Mouse (Mus musculus) MEL (cell line): ENCODE data around the gene Nfkbib. TPM values are rescaled to one million over a fixed set of nuclear protein-coding genes. Genes with fewer than 3 reads are reported as not detected.

ENCODE experiments used
- DNase-seq: peaks from one replicate; pipeline ENCODE4 v3.0.0; 2011; ENCODE audit warnings: low read depth, low spot score
- H3K27ac ChIP-seq: 2 replicates; pipeline ENCODE4 v1.5.1; 2012; ENCODE audit warnings: low read depth, mild to moderate bottlenecking, control low read depth, low read length, moderate library complexity; ENCODE audit not compliant: control insufficient read depth
- H3K27me3 ChIP-seq, 2 experiments: fragments of 150-350 bp in 1 of 2; sonication (generic) in 1 of 2; 2 replicates each; pipeline ENCODE4 v1.6.1; 2012; ENCODE audit warnings: low read length in 2 of 2, mild to moderate bottlenecking in 2 of 2, improper control_type of control experiment in 1 of 2, moderate library complexity in 1 of 2; ENCODE audit not compliant: insufficient read depth in 2 of 2, control insufficient read depth in 1 of 2
- H3K36me3 ChIP-seq, 2 experiments: 2 replicates each; pipeline ENCODE4 v1.6.1; 2012 to 2014; ENCODE audit warnings: low read length in 2 of 2, improper control_type of control experiment in 1 of 2, inconsistent platforms in 1 of 2, mild to moderate bottlenecking in 1 of 2; ENCODE audit not compliant: insufficient read depth in 2 of 2, control insufficient read depth in 1 of 2
- H3K4me1 ChIP-seq, 2 experiments: fragments of 150-350 bp in 1 of 2; sonication (generic) in 1 of 2; 2 replicates each; pipeline ENCODE4 v1.6.1; 2012; ENCODE audit warnings: low read length in 2 of 2, improper control_type of control experiment in 1 of 2, mild to moderate bottlenecking in 1 of 2; ENCODE audit not compliant: insufficient read depth in 2 of 2, control insufficient read depth in 1 of 2
- H3K4me3 ChIP-seq, 2 experiments: fragments of 150-350 bp in 1 of 2; sonication (generic) in 1 of 2; 2 replicates each; pipeline ENCODE4 v1.5.1; 2012; ENCODE audit warnings: low read depth in 2 of 2, low read length in 2 of 2, mild to moderate bottlenecking in 2 of 2, moderate library complexity in 2 of 2, control low read depth in 1 of 2, improper control_type of control experiment in 1 of 2; ENCODE audit not compliant: control insufficient read depth in 1 of 2, insufficient read depth in 1 of 2
- H3K79me2 ChIP-seq: 2 replicates; pipeline ENCODE4 v1.6.1; 2012; ENCODE audit warnings: mild to moderate bottlenecking, low read length, moderate library complexity; ENCODE audit not compliant: control insufficient read depth, poor library complexity, insufficient read depth
- H3K9ac ChIP-seq: 2 replicates; pipeline ENCODE4 v1.6.1; 2012; ENCODE audit warnings: low read depth, mild to moderate bottlenecking, control low read depth, low read length, moderate library complexity; ENCODE audit not compliant: control insufficient read depth, poor library complexity, severe bottlenecking
- H3K9me3 ChIP-seq: fragments of 150-350 bp; sonication (generic); replicated peaks from 2 replicates; pipeline ENCODE4 v1.6.1; 2012; ENCODE audit warnings: mild to moderate bottlenecking, low read length, improper control_type of control experiment, moderate library complexity; ENCODE audit not compliant: insufficient read depth
- BHLHE40 ChIP-seq: IDR thresholded peaks from 2 replicates; pipeline ENCODE4 v1.6.1; 2012; ENCODE audit warnings: low read depth, mild to moderate bottlenecking, inconsistent platforms, low read length, improper control_type of control experiment, borderline replicate concordance
- CHD1 ChIP-seq: IDR thresholded peaks from 2 replicates; pipeline ENCODE4 v1.6.1; 2012; ENCODE audit warnings: low read depth, mild to moderate bottlenecking, inconsistent platforms, low read length, improper control_type of control experiment
- CHD2 ChIP-seq: IDR thresholded peaks from 2 replicates; pipeline ENCODE4 v1.6.1; 2011; ENCODE audit warnings: low read length, improper control_type of control experiment
- CTCF ChIP-seq, 3 experiments: IDR thresholded peaks in 2 of 3; conservative IDR thresholded peaks in 1 of 3; 2 replicates each; pipeline ENCODE4 v1.5.1; 2011 to 2012; ENCODE audit warnings: low read length in 3 of 3, low read depth in 2 of 3, mild to moderate bottlenecking in 2 of 3, improper control_type of control experiment in 1 of 3, inconsistent platforms in 1 of 3, mixed read lengths in 1 of 3, moderate library complexity in 1 of 3; ENCODE audit not compliant: control insufficient read depth in 1 of 3, insufficient read depth in 1 of 3, poor library complexity in 1 of 3, severe bottlenecking in 1 of 3
- ETS1 ChIP-seq: IDR thresholded peaks from 2 replicates; pipeline ENCODE4 v1.6.1; 2012; ENCODE audit warnings: low read depth, mild to moderate bottlenecking, inconsistent platforms, low read length, improper control_type of control experiment, moderate library complexity
- GATA1 ChIP-seq: IDR thresholded peaks from 2 replicates; pipeline ENCODE4 v1.6.1; 2011; ENCODE audit warnings: low read depth, low read length, improper control_type of control experiment
- HCFC1 ChIP-seq: IDR thresholded peaks from 2 replicates; pipeline ENCODE4 v1.6.1; 2012; ENCODE audit warnings: low read depth, mild to moderate bottlenecking, inconsistent platforms, low read length, improper control_type of control experiment, moderate library complexity
- MAX ChIP-seq: IDR thresholded peaks from 2 replicates; pipeline ENCODE4 v1.6.1; 2011; ENCODE audit warnings: low read length, improper control_type of control experiment
- MXI1 ChIP-seq: IDR thresholded peaks from 2 replicates; pipeline ENCODE4 v1.6.1; 2011; ENCODE audit warnings: mild to moderate bottlenecking, low read depth, low read length, improper control_type of control experiment
- MYC ChIP-seq: IDR thresholded peaks from 2 replicates; pipeline ENCODE4 v1.6.1; 2011; ENCODE audit warnings: low read depth, mild to moderate bottlenecking, low read length, improper control_type of control experiment, moderate library complexity
- RAD21 ChIP-seq: IDR thresholded peaks from 2 replicates; pipeline ENCODE4 v1.6.1; 2011; ENCODE audit warnings: mild to moderate bottlenecking, low read depth, low read length, improper control_type of control experiment
- RCOR1 ChIP-seq: IDR thresholded peaks from 2 replicates; pipeline ENCODE4 v1.6.1; 2012; ENCODE audit warnings: low read depth, mild to moderate bottlenecking, inconsistent platforms, low read length, improper control_type of control experiment
- SIN3A ChIP-seq: IDR thresholded peaks from 2 replicates; pipeline ENCODE4 v1.6.1; 2012; ENCODE audit warnings: low read length, improper control_type of control experiment, inconsistent platforms
- TAL1 ChIP-seq: IDR thresholded peaks from 2 replicates; pipeline ENCODE4 v1.6.1; 2012; ENCODE audit warnings: mild to moderate bottlenecking, inconsistent platforms, low read length, moderate library complexity, mixed read lengths
- UBTF ChIP-seq: IDR thresholded peaks from 2 replicates; pipeline ENCODE4 v1.6.1; 2012; ENCODE audit warnings: low read depth, mild to moderate bottlenecking, inconsistent platforms, low read length, improper control_type of control experiment, moderate library complexity, borderline replicate concordance; ENCODE audit not compliant: insufficient read depth
- ZC3H11A ChIP-seq: IDR thresholded peaks from 2 replicates; pipeline ENCODE4 v1.6.1; 2012; ENCODE audit warnings: low read depth, mild to moderate bottlenecking, inconsistent platforms, low read length, improper control_type of control experiment
- ZKSCAN1 ChIP-seq: IDR thresholded peaks from 2 replicates; pipeline ENCODE4 v1.6.1; 2012; ENCODE audit warnings: low read depth, mild to moderate bottlenecking, inconsistent platforms, low read length, improper control_type of control experiment, moderate library complexity
- polyA plus RNA-seq, 2 experiments: library from polyadenylated mRNA; stranded (reverse) in 1 of 2; unstranded in 1 of 2; fragments of >175 nt in 1 of 2; fragments of >200 nt in 1 of 2; gene quantifications; 2 replicates each; pipeline versions ENCODE4 v1.2.1 to v1.2.4; 2012; ENCODE audit warnings: low replicate concordance in 2 of 2, low read depth in 1 of 2; ENCODE audit not compliant: insufficient read length in 2 of 2, insufficient read depth in 1 of 2, missing spikeins in 1 of 2
- total RNA-seq: library from RNA; depleted of rRNA; stranded (reverse); fragments of 300-350 nt; gene quantifications from 2 replicates; pipeline ENCODE4 v1.2.3, GENCODE M21; 2012

Gene Nfkbib
- total and polyA plus RNA-seq, 3 experiments, result 32.9 to 52.7 TPM; not detected in 1

- H3K9me3 ChIP-seq, result no peaks in the 10 kb centered on the region
- no peaks in the 10 kb centered on the region for H3K36me3 ChIP-seq
- H3K9ac ChIP-seq, result no peak overlapping the region
- DNase-seq, result peak; percentile 48
- no peaks in the 10 kb centered on the region for H3K79me2 ChIP-seq
- H3K4me3 ChIP-seq, result no peak overlapping the region
- H3K27me3 ChIP-seq, result no peaks in the 10 kb centered on the region
- TF ChIP-seq BHLHE40 (no peak), MXI1 (no peak), MAX (no peak)
- TF ChIP-seq, all 39 proteins: peak for 0
- H3K27ac ChIP-seq, result no peak overlapping the region
- H3K4me1 ChIP-seq, result no peaks in the 10 kb centered on the region; a peak in 1 of 4 replicates
Observed at GRCm38 (mm10) chr7:28735701-28736100, 31.6 kb downstream of the Nfkbib start.

GRCm38 (mm10) chr7:28733211-28733610 lies 34.1 kb downstream of the Nfkbib start:
- no peaks in the 10 kb centered on the region for H3K79me2 ChIP-seq
- no peaks in the 10 kb centered on the region for H3K9me3 ChIP-seq
- no peak overlapping the region for H3K27ac ChIP-seq
- no peaks in the 10 kb centered on the region for H3K4me1 ChIP-seq
- H3K4me3 ChIP-seq, result no peak overlapping the region
- TF ChIP-seq TAL1, result no peak
- no peak for TF ChIP-seq SIN3A
- TF ChIP-seq CHD2, result no peak
- no peak for TF ChIP-seq GATA1
- no peak for TF ChIP-seq MXI1
- no peak for TF ChIP-seq CTCF (IDR thresholded peaks at IDR 0.05 in 2 of 3, conservative IDR thresholded peaks at IDR 0.05 in 1 of 3; ENCODE audit: control insufficient read depth in 1 of 3, insufficient read depth in 1 of 3, low read depth in 2 of 3, low read length in 3 of 3, poor library complexity in 1 of 3, severe bottlenecking in 1 of 3)
- no peak for TF ChIP-seq ETS1
- TF ChIP-seq HCFC1, result no peak
- H3K9ac ChIP-seq, result no peak overlapping the region
- H3K36me3 ChIP-seq, result no peaks in the 10 kb centered on the region
- no peaks in the 10 kb centered on the region for H3K27me3 ChIP-seq
- no peak for DNase-seq

- Histone ChIP-seq H3K9me3 (no peaks in the 10 kb centered on the region), H3K36me3 (no peaks in the 10 kb centered on the region), H3K27ac (no peak overlapping the region), H3K79me2 (no peaks in the 10 kb centered on the region), H3K9ac (no peak overlapping the region), H3K4me3 (no peak overlapping the region), H3K4me1 (no peaks in the 10 kb centered on the region)
- DNase-seq, result no peak
- TF ChIP-seq RAD21, result no peak
- no peak for TF ChIP-seq UBTF
- TF ChIP-seq HCFC1, result no peak
- no peak for TF ChIP-seq CHD2
- TF ChIP-seq MYC, result no peak
- no peak for TF ChIP-seq RCOR1
- no peak for TF ChIP-seq ZKSCAN1
- no peak for TF ChIP-seq ZC3H11A
- TF ChIP-seq CHD1, result no peak
- TF ChIP-seq MAX, result no peak
- TF ChIP-seq, all 39 proteins: peak for 0
- H3K27me3 ChIP-seq, result no peaks in the 10 kb centered on the region
Observed at GRCm38 (mm10) chr7:28732341-28733142, 34.8 kb downstream of the Nfkbib start.
